Mouse (Mus musculus): ENCODE results near the gene Rtn3.

Gene Rtn3

GRCm38 (mm10) chr19:7484076-7484475 is 995 bp upstream of the Rtn3 start:
- WGBS: 16% methylated on average over 5 of the region's 5 CpGs

GRCm38 (mm10) chr19:7483512-7483882 is 416 bp upstream of the Rtn3 start:
- WGBS: under 1% methylated on average over 6 of the region's 6 CpGs

GRCm38 (mm10) chr19:7482266-7482598 is 849 bp downstream of the Rtn3 start:
- 2% methylated on average over 7 of the region's 7 CpGs for WGBS

- WGBS: 2% methylated on average over 12 of the region's 12 CpGs
These were observed 1.4 kb downstream of the Rtn3 start for GRCm38 (mm10) chr19:7481541-7482265.

GRCm38 (mm10) chr19:7479751-7480248 is 3.3 kb downstream of the Rtn3 start:
- WGBS: 94% methylated on average over 3 of the region's 3 CpGs

GRCm38 (mm10) chr19:7470643-7471042 is 12.4 kb downstream of the Rtn3 start:
- WGBS: 72% methylated on average over 2 of the region's 2 CpGs

- 68% methylated on average over 2 of the region's 2 CpGs for WGBS
These were observed 23.7 kb downstream of the Rtn3 start for GRCm38 (mm10) chr19:7459370-7459769.

- WGBS: 33% methylated on average over 2 of the region's 2 CpGs
These were observed 26.3 kb downstream of the Rtn3 start for GRCm38 (mm10) chr19:7456803-7457202.

- 37% methylated on average over 1 of the region's 1 CpGs for WGBS
These were observed 37.5 kb downstream of the Rtn3 start for GRCm38 (mm10) chr19:7445596-7445995.

GRCm38 (mm10) chr19:7445105-7445504 is 38.0 kb downstream of the Rtn3 start:
- 69% methylated on average over 2 of the region's 2 CpGs for WGBS

- WGBS: 56% methylated on average over 14 of the region's 14 CpGs
These were observed 41.6 kb downstream of the Rtn3 start for GRCm38 (mm10) chr19:7441493-7441892.

- WGBS: 45% methylated on average over 5 of the region's 5 CpGs
These were observed 46.8 kb downstream of the Rtn3 start for GRCm38 (mm10) chr19:7436061-7436970.

GRCm38 (mm10) chr19:7434887-7435286 is 48.2 kb downstream of the Rtn3 start:
- 37% methylated on average over 2 of the region's 2 CpGs for WGBS

- WGBS: 27% methylated on average over 3 of the region's 3 CpGs
These were observed 57.7 kb downstream of the Rtn3 start for GRCm38 (mm10) chr19:7425398-7425775.

GRCm38 (mm10) chr19:7424590-7425397 is 58.3 kb downstream of the Rtn3 start:
- WGBS: 55% methylated on average over 8 of the region's 8 CpGs

- WGBS: 58% methylated on average over 7 of the region's 7 CpGs
These were observed 59.0 kb downstream of the Rtn3 start for GRCm38 (mm10) chr19:7424131-7424530.

GRCm38 (mm10) chr19:7423656-7424030 is 59.4 kb downstream of the Rtn3 start:
- 26% methylated on average over 16 of the region's 16 CpGs for WGBS

- WGBS: 13% methylated on average over 51 of the region's 51 CpGs
These were observed 59.9 kb downstream of the Rtn3 start for GRCm38 (mm10) chr19:7423028-7423655.

- WGBS: 21% methylated on average over 35 of the region's 35 CpGs
These were observed 60.4 kb downstream of the Rtn3 start for GRCm38 (mm10) chr19:7422656-7423027.

GRCm38 (mm10) chr19:7421602-7422591 is 61.2 kb downstream of the Rtn3 start:
- 26% methylated on average over 48 of the region's 48 CpGs for WGBS

Data from cerebral cortex, adult 2 months (tissue).